Mouse (Mus musculus) layer of hippocampus, adult 6 months (tissue): ENCODE data around the gene Scp2. TPM values are rescaled to one million over a fixed set of nuclear protein-coding genes. Genes with fewer than 3 reads are reported as not detected.

ENCODE experiments used
- long read RNA-seq, 2 experiments: library from polyadenylated mRNA; unstranded; transcript quantifications; one replicate each; pipeline ENCODE4 v2.0.0; 2019 to 2020
- microRNA-seq: library from miRNA; unstranded; fragments of <30 nt; microRNA quantifications from one replicate; pipeline ENCODE4 v1.2.0, GENCODE M21; 2020
- polyA plus RNA-seq: library from polyadenylated mRNA; unstranded; fragments of <200 nt; fragmentation: Nextera tagmentation; gene quantifications from 2 replicates; pipeline ENCODE4 v1.2.3, GENCODE M21; 2021

The Scp2 gene
- polyA plus RNA-seq, result 245 and 274 TPM in 2 replicates
- long read RNA-seq, experiment 1, transcript Scp2-202 (5 exons, 772 nt), result major isoform, 200 of 261 reads
- long read RNA-seq, experiment 1, transcript Scp2-201 (16 exons, 2,640 nt), result minor isoform, 32 of 261 reads
- long read RNA-seq, experiment 1, partial matches to known transcripts, result 13 of 261 reads
- long read RNA-seq, experiment 1, other reads (novel, unspliced or antisense), result 13 of 261 reads
- long read RNA-seq, experiment 2, transcript Scp2-202 (5 exons, 772 nt), result major isoform, 363 of 558 reads
- long read RNA-seq, experiment 2, transcript Scp2-201 (16 exons, 2,640 nt), result minor isoform, 175 of 558 reads
- long read RNA-seq, experiment 2, partial matches to known transcripts, result 8 of 558 reads
- long read RNA-seq, experiment 2, other reads (novel, unspliced or antisense), result 9 of 558 reads

GRCm38 (mm10) chr4:108144880-108145279, at the start of gene Scp2:
Gene Scp2 (minus strand): TSS chr4:108144998.

DNA sequence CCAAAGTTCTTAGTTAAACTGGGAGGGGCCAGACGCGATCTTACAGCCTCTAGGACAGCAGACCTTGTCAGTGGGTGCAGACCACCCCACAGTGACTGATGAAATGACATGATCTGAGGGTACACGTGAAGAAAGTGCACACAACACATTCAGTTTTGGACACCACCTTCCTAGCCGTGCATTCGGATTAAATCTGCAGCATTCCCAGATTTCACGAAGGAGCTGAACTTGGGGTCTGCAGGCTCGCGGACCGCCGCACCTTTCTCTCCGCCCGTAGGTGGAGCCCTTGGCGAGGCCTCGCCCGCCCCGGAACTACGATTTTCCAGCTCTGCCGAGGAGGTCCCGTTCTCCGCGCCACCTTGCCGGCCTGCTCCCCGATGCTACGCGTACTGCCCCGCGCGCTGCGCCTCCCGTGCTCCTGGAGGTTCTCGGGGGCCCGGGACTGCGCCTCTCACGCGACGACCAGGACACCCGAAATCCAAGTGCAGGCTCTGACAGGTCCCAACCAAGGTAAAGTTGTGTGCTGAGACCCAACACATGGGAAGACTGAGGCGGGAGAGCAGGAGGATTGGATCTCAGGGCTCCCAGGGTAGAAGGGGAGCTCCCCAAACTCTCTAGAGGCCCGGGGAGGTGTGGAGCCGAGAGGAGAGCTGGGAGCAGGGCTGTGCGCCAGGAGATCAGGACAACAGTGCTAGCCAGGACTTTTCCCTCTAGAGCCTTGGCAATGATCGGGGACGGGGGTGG, 20.5 kb upstream of the Scp2 start, which contains the start of gene Echdc2:
Echdc2 (plus strand) TSS at position 286 of the 744 bp plus-strand sequence.

DNA sequence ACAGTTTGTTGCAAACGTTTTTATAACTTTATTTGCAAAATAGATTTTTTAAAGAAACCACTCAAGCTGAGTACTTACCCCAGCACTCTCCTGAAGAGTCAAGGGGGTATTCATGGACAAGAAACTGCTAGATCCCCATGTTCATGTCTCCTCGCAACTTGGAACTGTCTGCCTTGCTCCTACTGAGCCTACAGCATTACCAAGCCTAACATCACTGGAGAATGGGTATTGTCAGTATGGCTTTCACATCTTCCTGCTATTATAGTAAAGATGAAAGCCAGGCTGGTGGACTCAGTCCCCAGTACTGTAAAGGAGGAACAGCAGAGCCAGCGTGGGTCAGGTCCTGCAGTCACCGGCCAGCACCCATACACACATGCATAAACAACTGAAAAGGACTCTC, 48.5 kb downstream of the Scp2 start, which contains the start of gene Podn:
Podn (minus strand) TSS at position 101 of the 400 bp plus-strand sequence.

Small RNA genes lying within 50 kb of the gene (microRNA-seq; reads per million reads assigned to microRNA genes)
- not detected for gene Mir6397

Other genes with a start within 250 kb of the Scp2 start
- 12.4 and 15.8 TPM in 2 replicates for gene Cpt2, start 221.4 kb downstream of the Scp2 start, polyA plus RNA-seq
- 0.05 TPM in 1 of 2 replicates, not detected in the other for gene Slc1a7, start 176.7 kb downstream of the Scp2 start, polyA plus RNA-seq
- gene Podn, start 48.6 kb downstream of the Scp2 start, polyA plus RNA-seq, result 0.95 and 0.97 TPM in 2 replicates
- 12.4 and 15.2 TPM in 2 replicates for gene Echdc2, start 20.4 kb upstream of the Scp2 start, polyA plus RNA-seq
- not detected in 2 replicates for gene Zyg11a, start 73.0 kb upstream of the Scp2 start, polyA plus RNA-seq
- 29.0 and 29.2 TPM in 2 replicates for gene Zyg11b, start 156.1 kb upstream of the Scp2 start, polyA plus RNA-seq
- 19.1 and 27.6 TPM in 2 replicates for gene Coa7, start 183.1 kb upstream of the Scp2 start, polyA plus RNA-seq
- gene Shisal2a, start 238.4 kb upstream of the Scp2 start, polyA plus RNA-seq, result 0.35 and 0.46 TPM in 2 replicates